Mouse (Mus musculus): ENCODE measurements at regions not wholly inside any gene's neighbourhood (a gene's known extent, or its start where the extent isn't known, plus 50 kb on each side); places are given as distances from the start of the nearest gene placed in this dataset.

- no peak for DNase-seq (ENCODE audit: extremely low read depth, low read depth, low spot score)
- whole genome bisulfite sequencing = 88% methylated on average over 4 of the region's 4 CpGs
These were observed 159.7 kb upstream of the Npy2r start for GRCm38 (mm10) chr3:82707628-82708027.

GRCm38 (mm10) chr3:82692131-82692530 lies 144.2 kb upstream of the Npy2r start:
- Histone ChIP-seq H3K9ac (ENCODE audit: low read depth, low read length) (no peak overlapping the region), H3K36me3 (ENCODE audit: control insufficient read depth, insufficient read depth, low read length) (no peaks in the 10 kb centered on the region), H3K4me1 (ENCODE audit: control insufficient read depth, insufficient read depth, low read length) (no peaks in the 10 kb centered on the region), H3K27ac (replicated peaks; ENCODE audit: insufficient read depth, low read depth, low read length) (no peak overlapping the region), H3K79me2 (ENCODE audit: control insufficient read depth, insufficient read depth, low read length) (no peaks in the 10 kb centered on the region), H3K27me3 (ENCODE audit: control insufficient read depth, insufficient read depth, low read length) (no peaks in the 10 kb centered on the region), H3K4me3 (ENCODE audit: insufficient read depth, low read depth, low read length) (no peak overlapping the region)
- DNase-seq (ENCODE audit: extremely low read depth, low read depth, low spot score) = no peak
- TF ChIP-seq CTCF (IDR thresholded peaks at IDR 0.05; ENCODE audit: low read depth, low read length) = no peak; the same call in 1 of the 2 replicates
- TF ChIP-seq POLR2A (IDR thresholded peaks at IDR 0.05; ENCODE audit: extremely low read depth, insufficient read depth, low read length) = no peak
- WGBS = 93% methylated on average over 2 of the region's 2 CpGs

More at GRCm38 (mm10) chr3:82707628-82708027, 159.7 kb upstream of the Npy2r start:
- H3K4me1 ChIP-seq (ENCODE audit: control insufficient read depth, insufficient read depth, low read length) = no peaks in the 10 kb centered on the region; the same call in 1 of the 2 replicates
- no peak overlapping the region for H3K9ac ChIP-seq (ENCODE audit: low read depth, low read length)
- H3K27ac ChIP-seq (replicated peaks; ENCODE audit: insufficient read depth, low read depth, low read length) = no peak overlapping the region
- H3K36me3 ChIP-seq (ENCODE audit: control insufficient read depth, insufficient read depth, low read length) = no peaks in the 10 kb centered on the region
- H3K27me3 ChIP-seq (ENCODE audit: control insufficient read depth, insufficient read depth, low read length) = no peaks in the 10 kb centered on the region
- no peaks in the 10 kb centered on the region for H3K79me2 ChIP-seq (ENCODE audit: control insufficient read depth, insufficient read depth, low read length)
- no peak overlapping the region for H3K4me3 ChIP-seq (ENCODE audit: insufficient read depth, low read depth, low read length)
- TF ChIP-seq POLR2A (IDR thresholded peaks at IDR 0.05; ENCODE audit: extremely low read depth, insufficient read depth, low read length) = no peak
- no peak for TF ChIP-seq CTCF (IDR thresholded peaks at IDR 0.05; ENCODE audit: low read depth, low read length)

GRCm38 (mm10) chr3:82656159-82656874 lies 108.4 kb upstream of the Npy2r start:
- Histone ChIP-seq H3K79me2 (ENCODE audit: control insufficient read depth, insufficient read depth, low read length) (no peaks in the 10 kb centered on the region), H3K4me3 (ENCODE audit: insufficient read depth, low read depth, low read length) (no peak overlapping the region), H3K27me3 (ENCODE audit: control insufficient read depth, insufficient read depth, low read length) (no peaks in the 10 kb centered on the region), H3K27ac (replicated peaks; ENCODE audit: insufficient read depth, low read depth, low read length) (no peak overlapping the region), H3K36me3 (ENCODE audit: control insufficient read depth, insufficient read depth, low read length) (no peaks in the 10 kb centered on the region), H3K4me1 (ENCODE audit: control insufficient read depth, insufficient read depth, low read length) (no peaks in the 10 kb centered on the region), H3K9ac (ENCODE audit: low read depth, low read length) (no peak overlapping the region)
- no peak for DNase-seq (ENCODE audit: extremely low read depth, low read depth, low spot score)
- no peak for TF ChIP-seq CTCF (IDR thresholded peaks at IDR 0.05; ENCODE audit: low read depth, low read length)
- 81% methylated on average over 8 of the region's 8 CpGs for WGBS

GRCm38 (mm10) chr3:82652346-82652745 lies 104.5 kb upstream of the Npy2r start:
- TF ChIP-seq CTCF (IDR thresholded peaks at IDR 0.05; ENCODE audit: low read depth, low read length) (no peak), POLR2A (IDR thresholded peaks at IDR 0.05; ENCODE audit: extremely low read depth, insufficient read depth, low read length) (no peak)
- no peak for DNase-seq (ENCODE audit: extremely low read depth, low read depth, low spot score)
- H3K27me3 ChIP-seq (ENCODE audit: control insufficient read depth, insufficient read depth, low read length) = no peaks in the 10 kb centered on the region
- no peak overlapping the region for H3K9ac ChIP-seq (ENCODE audit: low read depth, low read length)
- no peak overlapping the region for H3K27ac ChIP-seq (replicated peaks; ENCODE audit: insufficient read depth, low read depth, low read length)
- 76% methylated on average over 2 of the region's 2 CpGs for WGBS
- H3K36me3 ChIP-seq (ENCODE audit: control insufficient read depth, insufficient read depth, low read length) = no peaks in the 10 kb centered on the region
- no peaks in the 10 kb centered on the region for H3K4me1 ChIP-seq (ENCODE audit: control insufficient read depth, insufficient read depth, low read length)
- no peak overlapping the region for H3K4me3 ChIP-seq (ENCODE audit: insufficient read depth, low read depth, low read length)
- H3K79me2 ChIP-seq (ENCODE audit: control insufficient read depth, insufficient read depth, low read length) = no peaks in the 10 kb centered on the region

GRCm38 (mm10) chr3:82640052-82640451 lies 92.2 kb upstream of the Npy2r start:
- Histone ChIP-seq H3K36me3 (ENCODE audit: control insufficient read depth, insufficient read depth, low read length) (no peaks in the 10 kb centered on the region), H3K27ac (replicated peaks; ENCODE audit: insufficient read depth, low read depth, low read length) (no peak overlapping the region), H3K9ac (ENCODE audit: low read depth, low read length) (no peak overlapping the region), H3K4me3 (ENCODE audit: insufficient read depth, low read depth, low read length) (no peak overlapping the region), H3K4me1 (ENCODE audit: control insufficient read depth, insufficient read depth, low read length) (no peaks in the 10 kb centered on the region), H3K27me3 (ENCODE audit: control insufficient read depth, insufficient read depth, low read length) (no peaks in the 10 kb centered on the region), H3K79me2 (ENCODE audit: control insufficient read depth, insufficient read depth, low read length) (no peaks in the 10 kb centered on the region)
- DNase-seq (ENCODE audit: extremely low read depth, low read depth, low spot score) = no peak
- 70% methylated on average over 2 of the region's 2 CpGs for WGBS
- TF ChIP-seq CTCF (IDR thresholded peaks at IDR 0.05; ENCODE audit: low read depth, low read length) (no peak), POLR2A (IDR thresholded peaks at IDR 0.05; ENCODE audit: extremely low read depth, insufficient read depth, low read length) (no peak)

GRCm38 (mm10) chr3:82636666-82637065 lies 88.8 kb upstream of the Npy2r start:
- no peak overlapping the region for H3K27ac ChIP-seq (replicated peaks; ENCODE audit: insufficient read depth, low read depth, low read length)
- H3K36me3 ChIP-seq (ENCODE audit: control insufficient read depth, insufficient read depth, low read length) = no peaks in the 10 kb centered on the region
- WGBS = 51% methylated on average over 3 of the region's 3 CpGs
- no peaks in the 10 kb centered on the region for H3K27me3 ChIP-seq (ENCODE audit: control insufficient read depth, insufficient read depth, low read length)
- H3K9ac ChIP-seq (ENCODE audit: low read depth, low read length) = no peak overlapping the region
- DNase-seq (ENCODE audit: extremely low read depth, low read depth, low spot score) = no peak
- H3K4me1 ChIP-seq (ENCODE audit: control insufficient read depth, insufficient read depth, low read length) = no peaks in the 10 kb centered on the region
- TF ChIP-seq CTCF (IDR thresholded peaks at IDR 0.05; ENCODE audit: low read depth, low read length) (no peak), POLR2A (IDR thresholded peaks at IDR 0.05; ENCODE audit: extremely low read depth, insufficient read depth, low read length) (no peak)
- no peaks in the 10 kb centered on the region for H3K79me2 ChIP-seq (ENCODE audit: control insufficient read depth, insufficient read depth, low read length)
- no peak overlapping the region for H3K4me3 ChIP-seq (ENCODE audit: insufficient read depth, low read depth, low read length)

Measured in liver, adult 2 months (tissue).